Mouse (Mus musculus) small intestine, adult 2 months (tissue): ENCODE measurements around the gene Cdca5.

Source experiments
- CTCF ChIP-seq: fragments of 200-500 bp; IDR thresholded peaks from 2 replicates; pipeline ENCODE4 v1.5.1; 2012; ENCODE audit warnings: low read depth, mild to moderate bottlenecking, control low read depth, inconsistent platforms, low read length, moderate library complexity, mixed read lengths; ENCODE audit not compliant: insufficient replicate concordance, insufficient read length; ENCODE audit errors: extremely low read depth
- POLR2A ChIP-seq: fragments of 200-500 bp; IDR thresholded peaks from 2 replicates; pipeline ENCODE4 v1.6.1; 2012; ENCODE audit warnings: low read depth, mild to moderate bottlenecking, control low read depth, inconsistent platforms, low read length, moderate library complexity

- TF ChIP-seq CTCF (no peak), POLR2A (no peak)
Measured at GRCm38 (mm10) chr19:6054296-6054695, 30.5 kb upstream of the Cdca5 start.
